Mouse (Mus musculus): ENCODE data around the gene Hpcal1.

- TF ChIP-seq CTCF (IDR thresholded peaks at IDR 0.05; ENCODE audit: control insufficient read depth, insufficient read depth, insufficient replicate concordance, low read depth, low read length) (no peak), POLR2A (IDR thresholded peaks at IDR 0.05; ENCODE audit: control insufficient read depth, low read depth, low read length) (no peak)
Observed at GRCm38 (mm10) chr12:17651223-17652095, 39.2 kb upstream of the Hpcal1 start.
